31 mouse cellular contexts compared by ENCODE assay signal in the genomic region with DNA sequence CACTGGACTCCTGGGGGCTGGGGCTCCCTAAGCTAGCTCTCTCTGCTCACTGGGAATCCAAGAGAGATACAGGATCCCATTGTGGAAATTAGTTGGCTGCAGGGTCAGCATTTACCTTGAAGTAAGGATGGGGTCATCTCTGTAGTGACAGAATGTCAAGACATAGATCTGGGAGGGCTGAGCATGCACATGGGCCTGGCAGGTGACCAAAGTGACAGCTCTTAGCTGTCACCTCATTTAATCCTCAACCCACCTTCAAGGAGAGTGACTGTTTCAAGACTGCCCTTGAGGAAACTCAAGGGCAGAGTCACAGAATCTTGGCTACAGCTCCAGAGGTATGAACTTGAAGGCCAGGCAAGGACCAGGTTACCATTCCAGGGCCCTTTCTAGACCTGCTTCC.
"Had no signal": no experiment of that assay in that cellular context is flagged by ENCODE, and none has a peak within 500 bp of the region (broad histone marks: within the 10 kb centered on the region; RNA-seq: fewer than 3 reads in every experiment).

No protein-coding gene starts in this region.

- H3K9me3 ChIP-seq: limb, embryonic 10.5 days; limb, embryonic 12.5 days; limb, embryonic 13.5 days; limb, embryonic 15.5 days; liver, embryonic 12.5 days; liver, embryonic 13.5 days; liver, embryonic 15.5 days; lung, embryonic 15.5 days; midbrain, embryonic 12.5 days; midbrain, embryonic 13.5 days; midbrain, embryonic 15.5 days; neural tube, embryonic 13.5 days had no signal

- DNase-seq: liver; liver, embryonic 13.5 days; liver, postnatal 0 days; lung, adult 18-20 months; lung, adult 2 months; lung, embryonic 14.5 days; lung, postnatal 10 days; lung, postnatal 14 days; lung, postnatal 36 days; lung, postnatal 4 days; midbrain, embryonic 14.5 days had no signal

- H3K9ac ChIP-seq: limb, embryonic 12.5 days; limb, embryonic 13.5 days; limb, embryonic 15.5 days; liver, embryonic 12.5 days; liver, embryonic 13.5 days; liver, embryonic 14.5 days; liver, embryonic 15.5 days; liver, postnatal 0 days; lung, embryonic 14.5 days; lung, embryonic 15.5 days; midbrain, embryonic 12.5 days; midbrain, embryonic 13.5 days; midbrain, embryonic 15.5 days; neural tube, embryonic 12.5 days; neural tube, embryonic 13.5 days had no signal

- H3K27ac ChIP-seq: left cerebral cortex, adult 2 months; limb, embryonic 10.5 days; limb, embryonic 12.5 days; limb, embryonic 13.5 days; limb, embryonic 15.5 days; liver, embryonic 12.5 days; liver, embryonic 13.5 days; liver, embryonic 14.5 days; liver, embryonic 15.5 days; lung, embryonic 15.5 days; macrophage; midbrain, embryonic 12.5 days; midbrain, embryonic 13.5 days; midbrain, embryonic 15.5 days; neural tube, embryonic 12.5 days; neural tube, embryonic 13.5 days had no signal

- H3K4me3 ChIP-seq: left cerebral cortex, adult 2 months; limb, embryonic 10.5 days; limb, embryonic 12.5 days; limb, embryonic 13.5 days; limb, embryonic 15.5 days; liver, embryonic 12.5 days; liver, embryonic 13.5 days; liver, embryonic 15.5 days; lung, embryonic 15.5 days; megakaryocyte, embryonic 14.5 days; midbrain, embryonic 12.5 days; midbrain, embryonic 13.5 days; midbrain, embryonic 15.5 days; myocyte; neural tube, embryonic 12.5 days; neural tube, embryonic 13.5 days had no signal

- H3K36me3 ChIP-seq: limb, embryonic 10.5 days; limb, embryonic 12.5 days; limb, embryonic 13.5 days; limb, embryonic 15.5 days; liver, embryonic 12.5 days; liver, embryonic 13.5 days; liver, embryonic 15.5 days; lung, embryonic 15.5 days; midbrain, embryonic 12.5 days; midbrain, embryonic 13.5 days; midbrain, embryonic 15.5 days; neural tube, embryonic 12.5 days; neural tube, embryonic 13.5 days had no signal

- H3K4me2 ChIP-seq: limb, embryonic 12.5 days; limb, embryonic 13.5 days; limb, embryonic 15.5 days; liver, embryonic 11.5 days; liver, embryonic 12.5 days; liver, embryonic 13.5 days; liver, embryonic 15.5 days; lung, embryonic 14.5 days; lung, embryonic 15.5 days; midbrain, embryonic 12.5 days; midbrain, embryonic 13.5 days; midbrain, embryonic 15.5 days; neural tube, embryonic 12.5 days; neural tube, embryonic 13.5 days had no signal

- H3K4me1 ChIP-seq: limb, embryonic 10.5 days; limb, embryonic 12.5 days; limb, embryonic 13.5 days; limb, embryonic 15.5 days; liver, embryonic 12.5 days; liver, embryonic 13.5 days; liver, embryonic 15.5 days; lung, embryonic 15.5 days; megakaryocyte, embryonic 14.5 days had no signal

- H3K27me3 ChIP-seq: limb, embryonic 12.5 days; limb, embryonic 13.5 days; limb, embryonic 15.5 days; liver, embryonic 12.5 days; liver, embryonic 13.5 days; liver, embryonic 15.5 days; lung, embryonic 15.5 days; megakaryocyte, embryonic 14.5 days; midbrain, embryonic 12.5 days; midbrain, embryonic 13.5 days; midbrain, embryonic 15.5 days; neural tube, embryonic 12.5 days; neural tube, embryonic 13.5 days had no signal

- ATAC-seq: liver, embryonic 12.5 days; liver, postnatal 0 days; lung, postnatal 0 days; midbrain, embryonic 13.5 days; midbrain, embryonic 15.5 days; midbrain, embryonic 16.5 days had no signal
